Mouse (Mus musculus): ENCODE results near the gene Pogk. TPM values are rescaled to one million over a fixed set of nuclear protein-coding genes. Genes with fewer than 3 reads are reported as not detected.

The Pogk gene
- total RNA-seq, 2 experiments from 2014 or later = 85.2 to 91.1 TPM

GRCm38 (mm10) chr1:166379630-166380231, 29.9 kb downstream of the Pogk start:
- intact Hi-C loops (cut with DNase I) = no loop called here
- peak; percentile 64 for DNase-seq

- DNase-seq = peak; percentile 94
- intact Hi-C loops (cut with DNase I) = no loop called here
These were observed 30.5 kb downstream of the Pogk start, which contains the start of gene Tada1 for GRCm38 (mm10) chr1:166379013-166379629. Gene Tada1 (plus strand): TSS chr1:166379097.

- no peak for DNase-seq
- intact Hi-C loops (cut with DNase I) = no loop called here
These were observed 31.1 kb downstream of the Pogk start for GRCm38 (mm10) chr1:166378431-166379012.

GRCm38 (mm10) chr1:166377171-166377570, 32.5 kb downstream of the Pogk start:
- intact Hi-C loops (cut with DNase I) = no loop called here
- DNase-seq = no peak

GRCm38 (mm10) chr1:166363122-166363521, 46.5 kb downstream of the Pogk start:
- intact Hi-C loops (cut with DNase I) = loop anchor here (5.0 to 10.0 kb wide), 2 partner anchors 201 to 588 kb away; no protein-coding TSS in a partner anchor
- DNase-seq = no peak

- intact Hi-C loops (cut with DNase I) = loop anchor here (5.0 to 10.0 kb wide), 2 partner anchors 200 to 588 kb away; no protein-coding TSS in a partner anchor
- no peak for DNase-seq
These were observed 47.0 kb downstream of the Pogk start for GRCm38 (mm10) chr1:166362659-166363058.

- intact Hi-C loops (cut with DNase I) = loop anchor here (5.0 to 10.0 kb wide), 2 partner anchors 200 to 587 kb away; no protein-coding TSS in a partner anchor
- DNase-seq = no peak
These were observed 47.8 kb downstream of the Pogk start for GRCm38 (mm10) chr1:166361842-166362241.

- DNase-seq = no peak
- intact Hi-C loops (cut with DNase I) = loop anchor here (5.0 to 10.0 kb wide), 2 partner anchors 199 to 586 kb away; no protein-coding TSS in a partner anchor
These were observed 48.8 kb downstream of the Pogk start for GRCm38 (mm10) chr1:166360896-166361295.

- intact Hi-C loops (cut with DNase I) = loop anchor here (5.0 to 10.0 kb wide), 2 partner anchors 198 to 586 kb away; no protein-coding TSS in a partner anchor
These were observed 49.4 kb downstream of the Pogk start for GRCm38 (mm10) chr1:166360157-166360855.

GRCm38 (mm10) chr1:166349751-166350150, 59.9 kb downstream of the Pogk start:
- intact Hi-C loops (cut with DNase I) = no loop called here
- no peak for DNase-seq

More at GRCm38 (mm10) chr1:166360157-166360855, 49.4 kb downstream of the Pogk start:
- peak; percentile 94 for DNase-seq

- intact Hi-C loops (cut with DNase I) = no loop called here
- DNase-seq = no peak
These were observed 60.3 kb downstream of the Pogk start for GRCm38 (mm10) chr1:166349341-166349740.

- peak; percentile 56 for DNase-seq
- intact Hi-C loops (cut with DNase I) = no loop called here
These were observed 62.8 kb downstream of the Pogk start for GRCm38 (mm10) chr1:166346906-166347305.

GRCm38 (mm10) chr1:166345602-166346001, 64.1 kb downstream of the Pogk start:
- intact Hi-C loops (cut with DNase I) = no loop called here

GRCm38 (mm10) chr1:166344300-166345077, 65.2 kb downstream of the Pogk start:
- intact Hi-C loops (cut with DNase I) = no loop called here
- no peak for DNase-seq

More at GRCm38 (mm10) chr1:166345602-166346001, 64.1 kb downstream of the Pogk start:
- no peak for DNase-seq

GRCm38 (mm10) chr1:166343586-166343985, 66.1 kb downstream of the Pogk start:
- intact Hi-C loops (cut with DNase I) = no loop called here
- no peak for DNase-seq

- intact Hi-C loops (cut with DNase I) = no loop called here
- no peak for DNase-seq
These were observed 67.1 kb downstream of the Pogk start for GRCm38 (mm10) chr1:166342539-166342938.

- intact Hi-C loops (cut with DNase I) = no loop called here
- no peak for DNase-seq
These were observed 67.6 kb downstream of the Pogk start for GRCm38 (mm10) chr1:166342060-166342459.

GRCm38 (mm10) chr1:166339110-166339509, 70.6 kb downstream of the Pogk start:
- peak; percentile 12 for DNase-seq

More at GRCm38 (mm10) chr1:166339110-166339509, 70.6 kb downstream of the Pogk start:
- intact Hi-C loops (cut with DNase I) = no loop called here
